Mouse (Mus musculus) kidney, adult 8-10 months (tissue): ENCODE measurements at regions not wholly inside any gene's neighbourhood (a gene's known extent, or its start where the extent isn't known, plus 50 kb on each side); places are given as distances from the start of the nearest gene placed in this dataset.
"Not testable (repeated sequence)": the region's sequence is repeated elsewhere in the genome, so short reads cannot be mapped to it uniquely, and the experiment has no call there.

Experiments
- DNase-seq, 2 experiments: peaks; one replicate each; pipeline ENCODE4 v3.0.0; 2022

DNA sequence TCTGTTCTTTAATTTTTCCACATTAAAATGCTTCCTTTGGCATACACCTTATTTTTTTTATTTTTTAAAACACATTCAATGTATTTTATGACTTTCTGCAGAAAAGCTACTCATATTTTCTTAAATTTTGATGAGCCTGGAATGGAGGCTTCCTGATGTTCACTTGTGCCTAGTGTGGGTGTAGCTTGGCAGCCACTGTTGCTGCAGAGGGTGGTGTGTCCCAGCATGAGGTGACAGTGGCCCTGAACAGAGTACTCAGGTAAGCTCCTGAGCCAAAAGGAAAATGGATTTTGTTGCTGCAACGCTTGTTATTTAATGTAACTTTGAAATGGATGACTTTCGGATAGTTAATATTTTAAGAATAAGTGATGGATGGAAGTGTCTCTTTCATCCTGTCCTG lies 170.6 kb downstream of the Eipr1 start:
- DNase-seq: no peak

DNA sequence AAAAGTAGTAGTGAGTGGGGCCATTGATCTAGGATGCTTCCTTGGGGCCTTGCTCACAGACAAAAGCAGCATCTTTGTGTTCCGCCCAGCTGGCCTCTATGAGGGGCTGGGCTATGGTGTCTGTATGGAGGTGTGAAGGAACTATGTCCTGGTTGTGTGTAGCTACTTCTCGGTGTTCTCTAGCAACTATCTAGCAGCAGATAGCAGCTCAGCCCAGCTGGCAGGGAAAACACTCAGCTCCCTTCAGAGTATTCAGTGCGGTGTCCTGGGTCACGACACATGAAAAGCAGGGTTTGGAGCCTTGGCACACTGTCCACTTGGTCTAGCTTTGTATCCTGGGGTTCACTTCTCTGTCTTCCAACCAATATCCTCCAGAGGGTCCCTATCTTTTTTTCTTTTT lies 173.6 kb downstream of the Eipr1 start:
- no peak for DNase-seq

DNA sequence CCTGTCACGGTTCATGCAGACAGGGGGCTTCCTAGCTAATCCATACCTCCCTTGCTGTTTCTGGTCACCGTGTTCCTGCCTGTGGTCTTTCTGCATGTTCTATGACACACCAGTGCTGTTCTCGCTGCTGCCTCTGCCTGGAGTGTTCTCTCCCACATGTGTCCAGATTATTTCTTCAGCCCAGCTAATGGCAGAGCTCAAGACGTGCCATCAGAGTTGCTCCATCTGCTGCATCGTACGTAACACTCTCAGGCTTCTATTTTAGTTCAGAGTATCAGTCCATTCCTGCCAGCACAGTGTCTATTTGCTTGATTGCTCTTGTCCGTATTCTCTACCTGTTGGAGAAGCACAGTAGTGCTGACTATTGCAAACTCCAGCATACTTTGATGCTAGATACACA lies 188.3 kb downstream of the Eipr1 start:
- no peak for DNase-seq

- no peak for DNase-seq
Measured at GRCm38 (mm10) chr12:28948889-28949288, 197.3 kb downstream of the Eipr1 start.

DNA sequence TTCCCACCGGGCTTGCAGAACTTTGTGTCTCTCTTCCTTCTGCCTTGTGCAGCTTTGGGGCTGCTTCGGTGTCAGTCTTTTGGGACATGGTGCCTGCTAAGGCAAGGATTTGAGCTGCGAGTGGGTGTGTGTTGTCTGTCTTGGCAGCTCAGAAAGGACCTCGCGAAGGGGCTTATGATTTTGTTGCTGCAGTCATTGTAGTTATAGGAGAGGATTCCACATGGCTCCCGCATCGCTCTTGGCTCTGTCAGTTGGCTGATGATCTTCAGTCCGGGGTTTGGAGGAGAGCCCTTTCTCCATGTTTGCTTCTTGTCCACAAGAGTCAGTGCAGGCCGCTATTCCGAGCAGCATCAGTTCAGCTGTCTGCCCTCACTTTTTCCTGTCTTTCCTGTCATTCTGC lies 197.7 kb downstream of the Eipr1 start:
- no peak for DNase-seq

GRCm38 (mm10) chr12:28957155-28957554 lies 205.6 kb downstream of the Eipr1 start:
- no peak for DNase-seq

DNA sequence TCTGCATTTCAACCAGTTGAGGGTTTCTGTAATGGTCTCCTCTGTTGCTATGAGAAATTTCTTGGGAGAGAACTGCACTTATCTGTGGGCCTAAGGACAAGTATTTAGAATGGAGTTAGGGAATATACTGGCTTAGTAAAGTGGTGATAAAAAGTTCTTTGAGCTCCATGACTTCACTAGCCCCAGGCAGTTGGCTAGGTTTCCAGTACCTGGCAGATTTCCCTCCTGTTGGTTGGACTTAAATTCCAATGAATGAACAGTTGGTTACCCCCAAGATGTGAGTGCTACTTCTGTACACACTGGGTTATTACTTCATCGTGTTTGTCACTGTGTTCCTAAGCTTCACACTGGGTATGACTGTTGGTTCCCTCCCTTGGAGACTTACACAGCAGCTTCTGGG lies 207.1 kb downstream of the Eipr1 start:
- DNase-seq: peak; percentile 46 to 47

- DNase-seq: no peak
Measured at GRCm38 (mm10) chr12:28969671-28970379, 218.2 kb downstream of the Eipr1 start.

- no peak for DNase-seq
Measured at GRCm38 (mm10) chr12:28974571-28975041, 223.0 kb downstream of the Eipr1 start.

DNA sequence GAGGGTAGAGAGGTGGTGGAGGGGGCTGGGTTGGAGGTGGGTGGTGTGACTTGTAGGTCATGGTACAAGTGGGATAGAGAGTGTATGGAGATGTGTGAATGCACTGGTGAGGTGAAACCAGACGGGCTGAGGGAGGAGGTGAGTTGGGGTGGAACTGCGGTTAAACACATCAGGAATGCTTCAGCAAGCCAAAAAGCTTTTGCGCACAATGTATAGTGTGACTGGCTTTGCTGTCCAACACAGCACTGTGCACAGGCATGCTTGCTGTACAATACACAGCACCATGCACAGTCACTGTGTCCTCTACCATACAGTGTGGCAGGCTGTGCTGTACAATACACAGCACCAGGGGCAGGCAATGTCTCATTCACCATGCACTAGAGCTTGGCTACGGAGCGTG lies 223.6 kb downstream of the Eipr1 start:
- no peak for DNase-seq

GRCm38 (mm10) chr12:28979679-28980078 lies 228.1 kb downstream of the Eipr1 start:
- DNase-seq: no peak

GRCm38 (mm10) chr12:28986214-28986613 lies 234.6 kb downstream of the Eipr1 start:
- no peak for DNase-seq

DNA sequence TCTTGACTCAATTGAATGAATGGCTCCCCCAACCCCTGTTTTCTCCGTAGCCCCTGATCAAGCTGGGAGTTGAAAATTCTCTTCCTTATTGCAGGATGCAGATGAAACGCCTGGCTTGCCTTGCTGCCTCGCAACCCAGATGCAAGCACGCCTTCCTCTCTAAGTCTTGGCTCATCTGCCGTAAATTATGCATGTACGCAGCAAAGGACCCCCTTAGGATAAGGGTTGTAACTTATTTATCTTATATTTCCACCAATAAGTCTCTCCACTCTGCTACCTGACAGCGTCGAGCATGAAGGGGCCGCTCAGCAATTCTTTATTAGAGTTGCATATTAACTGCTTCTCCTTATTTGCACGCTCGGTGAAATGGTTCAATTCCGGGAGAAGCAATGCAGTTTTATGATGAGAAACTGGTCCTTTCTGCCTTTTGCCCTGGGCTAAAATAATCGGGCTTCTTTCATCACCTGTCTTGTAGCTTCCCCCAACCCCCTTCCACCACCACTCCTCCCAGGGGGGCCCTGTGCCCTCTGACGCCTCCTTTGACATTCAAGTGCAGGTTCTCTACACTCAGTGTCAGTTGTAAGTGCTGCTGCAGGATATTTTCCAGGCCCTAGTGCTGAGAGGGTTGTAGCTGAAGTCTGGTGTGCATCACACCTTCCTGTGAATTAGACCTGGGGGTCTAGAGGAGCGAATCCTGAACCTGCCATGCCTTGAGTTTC lies 246.0 kb downstream of the Eipr1 start:
- DNase-seq: no peak

DNA sequence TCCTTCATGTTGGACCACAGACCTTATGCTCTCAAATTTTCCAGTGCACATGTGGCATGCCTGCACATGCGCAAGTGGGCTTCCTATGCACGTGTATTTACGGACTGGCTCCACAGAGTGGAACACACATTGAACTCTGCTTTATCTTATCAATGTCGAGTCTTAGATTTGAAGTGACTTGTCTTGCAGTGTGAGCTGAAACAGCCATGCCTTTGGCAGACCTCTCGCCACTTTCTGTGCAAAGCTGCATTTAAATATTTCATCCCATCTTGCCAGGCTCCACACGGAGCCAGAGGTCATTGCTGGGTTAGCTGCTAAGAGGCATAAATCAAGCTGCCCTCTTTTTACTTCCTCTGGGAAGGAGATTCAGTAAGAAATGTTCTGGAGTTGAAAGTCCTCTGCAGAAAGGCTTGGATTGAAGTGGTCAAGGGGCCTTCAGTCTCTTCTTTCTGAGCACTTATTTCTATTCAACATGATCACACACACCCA lies 248.4 kb downstream of the Eipr1 start:
- DNase-seq: peak in 1 of 2 experiments; percentile 4

DNA sequence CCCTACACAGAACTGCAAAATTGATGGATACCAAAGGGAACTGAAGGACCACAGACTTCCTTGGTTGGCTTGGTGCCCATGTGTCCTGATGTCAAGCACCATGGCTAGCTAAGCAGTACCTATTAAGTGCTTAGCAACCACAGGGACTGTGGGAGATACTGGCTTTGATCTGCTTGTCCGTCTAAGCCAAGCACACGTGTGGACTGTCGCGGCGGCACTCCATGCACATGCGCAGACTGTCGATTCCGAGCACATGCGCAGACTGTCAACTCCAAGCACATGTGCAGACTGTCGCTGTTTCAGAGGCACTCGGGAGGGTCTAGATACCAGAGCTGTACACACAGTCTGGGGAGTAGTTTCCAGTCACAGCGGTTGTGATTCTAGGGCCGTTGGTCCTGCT lies 252.9 kb downstream of the Eipr1 start:
- no peak for DNase-seq

DNA sequence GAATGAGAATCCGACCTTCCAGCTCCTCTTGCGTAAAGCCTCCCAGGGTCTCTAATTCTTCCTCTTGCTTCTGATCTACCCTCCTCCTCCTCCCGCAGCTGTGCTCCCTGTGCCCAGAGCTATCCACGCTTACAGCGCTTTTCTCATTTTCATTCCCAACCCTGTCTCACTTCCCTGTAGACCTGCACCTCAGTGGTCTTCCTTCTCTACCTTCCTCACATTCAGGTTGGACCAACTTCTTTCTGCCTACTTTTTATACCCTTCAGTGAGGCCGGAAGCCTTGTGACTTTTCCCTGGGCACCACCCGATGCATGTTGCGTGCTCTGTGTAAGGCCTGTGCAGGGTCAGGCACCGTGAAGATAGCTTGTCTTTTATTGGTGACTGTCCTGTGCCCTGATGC lies 263.0 kb downstream of the Eipr1 start:
- no peak for DNase-seq

DNA sequence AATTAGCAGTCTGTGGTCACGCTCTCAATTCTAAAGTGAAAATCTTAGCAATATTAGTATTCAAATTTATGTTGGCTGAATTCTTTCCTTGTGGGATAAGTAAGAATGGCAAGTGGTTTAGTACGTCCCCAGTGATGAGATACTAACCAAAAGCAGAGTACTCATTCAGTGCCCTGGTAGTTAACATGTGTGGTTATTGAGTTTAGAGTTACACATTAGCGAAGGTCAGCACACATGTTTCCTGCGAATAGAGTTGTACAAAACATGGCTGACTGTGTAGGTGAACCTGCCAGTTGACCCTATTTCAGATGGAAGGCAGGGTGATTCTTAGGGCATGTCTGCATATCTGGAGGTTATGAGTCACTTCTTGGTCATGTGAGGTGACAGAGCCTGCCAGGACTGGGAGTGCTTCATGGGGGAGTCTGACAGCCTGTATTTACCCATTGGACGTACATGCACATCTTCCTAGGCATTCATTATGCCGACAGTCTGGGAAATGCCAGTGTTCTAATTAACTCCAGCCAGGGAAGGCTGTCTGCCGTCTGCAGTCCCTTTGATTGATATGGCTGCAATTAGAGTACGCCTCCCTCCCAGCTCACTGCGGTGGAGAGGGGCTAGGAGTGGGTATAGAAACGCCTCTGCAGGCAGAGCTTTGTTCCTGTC lies 263.7 kb downstream of the Eipr1 start:
- DNase-seq: no peak

GRCm38 (mm10) chr12:29021152-29021551 lies 269.5 kb downstream of the Eipr1 start:
- DNase-seq: no peak

DNA sequence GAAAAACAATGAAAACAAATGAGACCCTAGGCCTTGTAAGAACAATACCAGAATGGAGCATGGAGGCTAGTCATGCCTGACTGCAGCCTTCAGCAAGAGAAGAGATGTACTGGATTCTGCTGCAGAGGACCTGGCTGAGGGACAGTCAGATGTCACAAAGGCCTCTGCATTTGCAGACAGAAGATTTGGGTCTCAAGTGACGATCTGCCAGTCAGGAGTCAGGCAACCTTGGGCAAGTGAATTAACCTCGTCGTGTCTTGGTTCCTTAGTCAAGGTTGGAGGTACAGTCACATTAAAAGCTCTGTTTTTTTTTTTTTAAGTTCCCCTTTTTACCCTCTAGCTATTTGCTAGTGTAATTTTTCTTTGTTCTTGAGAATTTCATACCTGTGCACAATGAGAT lies 276.6 kb downstream of the Eipr1 start:
- no peak for DNase-seq

DNA sequence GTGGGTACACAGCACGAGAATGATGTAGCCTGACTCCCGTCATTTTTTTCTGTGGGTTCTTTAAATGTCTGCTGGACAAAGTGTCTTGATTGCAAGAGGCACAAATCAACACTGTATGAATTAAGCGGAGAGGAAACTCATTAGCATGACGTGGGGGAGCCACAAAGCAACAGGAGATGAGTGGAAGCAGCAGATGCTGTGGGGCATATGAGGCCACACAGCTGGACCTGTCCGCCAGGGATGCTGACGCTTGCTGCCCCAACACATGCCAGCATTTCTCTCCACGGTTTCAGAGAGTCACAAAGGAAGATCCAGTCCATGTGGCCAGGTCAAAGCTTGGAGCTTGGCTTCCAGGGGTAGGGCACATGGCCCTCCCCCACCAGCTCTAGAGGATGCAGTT lies 277.9 kb downstream of the Eipr1 start:
- DNase-seq: no peak

DNA sequence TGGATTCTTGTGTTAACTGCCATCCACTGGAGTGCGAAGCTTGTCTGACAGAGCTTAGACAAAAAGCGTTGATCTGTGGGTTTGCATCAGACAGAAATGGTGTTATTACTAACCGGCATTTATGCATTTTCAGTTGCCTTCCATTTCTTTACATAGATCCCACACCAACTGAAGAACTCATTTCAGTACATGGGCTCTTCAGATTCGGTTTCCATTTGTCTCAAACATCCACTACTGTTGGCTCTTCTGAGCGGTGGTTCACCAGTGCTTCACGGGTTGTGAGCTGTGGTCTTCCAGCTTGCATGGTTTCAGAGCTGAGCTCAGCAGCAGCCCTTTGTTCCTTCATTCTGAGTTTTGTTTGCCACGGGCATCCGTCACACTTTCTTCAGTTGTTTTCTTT lies 294.4 kb downstream of the Eipr1 start:
- DNase-seq: no peak

- not testable (repeated sequence) for DNase-seq
Measured at GRCm38 (mm10) chr12:29048596-29048995, 297.0 kb downstream of the Eipr1 start.

DNA sequence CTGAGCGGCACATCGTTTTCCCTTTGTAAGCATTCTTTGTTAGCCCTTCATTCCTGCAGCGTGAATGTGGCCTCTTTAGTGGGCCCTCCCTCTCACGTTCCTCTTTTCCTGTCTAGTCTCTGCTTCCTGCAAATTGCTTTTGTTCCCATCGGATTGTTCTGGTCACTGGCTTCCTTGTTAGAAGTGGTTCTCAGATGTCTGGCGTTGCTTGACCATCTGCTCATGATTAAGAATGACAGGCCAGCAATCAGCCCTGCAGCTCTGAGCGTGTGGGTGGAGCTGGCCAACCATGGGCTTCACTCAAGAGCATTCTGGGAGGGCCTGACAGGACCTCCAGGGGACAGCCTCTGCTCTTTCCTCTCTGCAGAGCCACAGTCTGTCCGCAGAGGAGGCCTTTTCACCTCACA lies 297.5 kb downstream of the Eipr1 start:
- no peak for DNase-seq

DNA sequence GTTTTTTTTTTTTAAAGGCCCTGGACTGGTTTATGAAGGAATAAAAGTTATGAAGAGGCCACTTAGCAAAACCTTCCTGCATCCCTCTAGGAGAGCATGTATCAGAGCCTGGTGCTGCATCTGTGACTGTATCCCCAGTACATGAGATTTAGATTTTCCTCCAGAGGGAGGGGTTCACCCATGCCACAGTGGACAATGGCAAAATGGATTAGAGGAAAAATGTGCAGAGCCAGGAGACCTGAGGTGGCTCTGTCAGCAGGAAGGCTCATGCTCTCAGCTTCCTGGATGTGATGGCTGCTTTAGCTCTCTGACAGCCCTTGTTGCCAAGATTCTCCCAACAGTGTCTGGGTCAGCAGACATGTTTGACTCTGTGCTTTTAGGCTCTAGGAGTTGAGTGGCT lies 298.2 kb downstream of the Eipr1 start:
- DNase-seq: no peak
